Mouse (Mus musculus): ENCODE measurements at regions not wholly inside any gene's neighbourhood (a gene's known extent, or its start where the extent isn't known, plus 50 kb on each side); places are given as distances from the start of the nearest gene placed in this dataset.

- no peak for TF ChIP-seq GATA1 (IDR thresholded peaks at IDR 0.05; ENCODE audit: borderline replicate concordance, low read length)
- no peak for TF ChIP-seq FLI1 (IDR thresholded peaks at IDR 0.05; ENCODE audit: low read length)
Measured at GRCm38 (mm10) chr3:84378987-84379556, 72.4 kb upstream of the Trim2 start.
